Mouse (Mus musculus): ENCODE results near the gene Olfr611. TPM values are rescaled to one million over a fixed set of nuclear protein-coding genes. Genes with fewer than 3 reads are reported as not detected.
"Not testable (repeated sequence)": the region's sequence is repeated elsewhere in the genome, so short reads cannot be mapped to it uniquely, and the experiment has no call there.

Gene Olfr611
- total RNA-seq (2021) = not detected
- long read RNA-seq, experiment 1 = 0 reads
- long read RNA-seq, experiment 2 = 0 reads

GRCm38 (mm10) chr7:103520746-103521145 lies at the start of gene Olfr611:
TSS of gene Olfr611 (minus strand) at chr7:103520846.
- DNase-seq (ENCODE audit: low spot score in 2 of 2) = not testable (repeated sequence)

- DNase-seq (ENCODE audit: low spot score in 2 of 2) = no peak
Measured at GRCm38 (mm10) chr7:103569043-103569442, 48.4 kb upstream of the Olfr611 start, which contains the start of gene Olfr616. TSS of gene Olfr616 (minus strand) at chr7:103569143.

GRCm38 (mm10) chr7:103555779-103556178 lies 35.1 kb upstream of the Olfr611 start, which contains the start of gene Olfr615:
TSS of gene Olfr615 (plus strand) at chr7:103556079.
- no peak for DNase-seq (ENCODE audit: low spot score in 2 of 2)

GRCm38 (mm10) chr7:103547774-103548173 lies 27.1 kb upstream of the Olfr611 start, which contains the start of gene Olfr613:
TSS of gene Olfr613 (plus strand) at chr7:103548074.
- DNase-seq (ENCODE audit: low spot score in 2 of 2) = no peak

GRCm38 (mm10) chr7:103542617-103543016 lies 22.0 kb upstream of the Olfr611 start, which contains the start of gene Olfr612:
TSS of gene Olfr612 (minus strand) at chr7:103542717.
- not testable (repeated sequence) for DNase-seq (ENCODE audit: low spot score in 2 of 2)

- DNase-seq (ENCODE audit: low spot score in 2 of 2) = no peak
Measured at GRCm38 (mm10) chr7:103512022-103512421, 8.6 kb downstream of the Olfr611 start, which contains the start of gene Olfr610. TSS of gene Olfr610 (minus strand) at chr7:103512122.

GRCm38 (mm10) chr7:103497962-103498361 lies 22.7 kb downstream of the Olfr611 start, which contains the start of gene Olfr609:
TSS of gene Olfr609 (minus strand) at chr7:103498062.
- DNase-seq (ENCODE audit: low spot score in 2 of 2) = no peak

- DNase-seq (ENCODE audit: low spot score in 2 of 2) = not testable (repeated sequence)
Measured at GRCm38 (mm10) chr7:103477106-103477505, 43.5 kb downstream of the Olfr611 start.

- DNase-seq (ENCODE audit: low spot score in 2 of 2) = no peak
Measured at GRCm38 (mm10) chr7:103469577-103469976, 51.1 kb downstream of the Olfr611 start, which contains the start of gene Olfr608. TSS of gene Olfr608 (plus strand) at chr7:103469877.

Other genes with a start within 250 kb of the Olfr611 start
- gene Olfr596, start 215.2 kb downstream of the Olfr611 start, total RNA-seq (2021) = not detected
- not detected for gene Olfr597, start 204.5 kb downstream of the Olfr611 start, total RNA-seq (2021)
- gene Olfr598, start 197.3 kb downstream of the Olfr611 start, total RNA-seq (2021) = not detected
- gene Olfr599, start 184.9 kb downstream of the Olfr611 start, total RNA-seq (2021) = not detected
- not detected for gene Olfr600, start 171.2 kb downstream of the Olfr611 start, total RNA-seq (2021)
- gene Olfr601, start 158.2 kb downstream of the Olfr611 start, total RNA-seq (2021) = not detected
- not detected for gene Olfr603, start 134.7 kb downstream of the Olfr611 start, total RNA-seq (2021)
- not detected for gene Usp17lc, start 105.8 kb downstream of the Olfr611 start, total RNA-seq (2021)
- not detected for gene Olfr605, start 75.4 kb downstream of the Olfr611 start, total RNA-seq (2021)
- not detected for gene Olfr606, start 71.8 kb downstream of the Olfr611 start, total RNA-seq (2021)
- not detected for gene Olfr607, start 56.7 kb downstream of the Olfr611 start, total RNA-seq (2021)
- not detected for gene Olfr608, start 51.0 kb downstream of the Olfr611 start, total RNA-seq (2021)
- gene Olfr609, start 22.8 kb downstream of the Olfr611 start, total RNA-seq (2021) = not detected
- gene Olfr610, start 8.7 kb downstream of the Olfr611 start, total RNA-seq (2021) = not detected
- gene Olfr612, start 21.9 kb upstream of the Olfr611 start, total RNA-seq (2021) = not detected
- not detected for gene Olfr613, start 27.2 kb upstream of the Olfr611 start, total RNA-seq (2021)
- not detected for gene Olfr615, start 35.2 kb upstream of the Olfr611 start, total RNA-seq (2021)
- not detected for gene Olfr616, start 48.3 kb upstream of the Olfr611 start, total RNA-seq (2021)
- gene Olfr617, start 52.2 kb upstream of the Olfr611 start, total RNA-seq (2021) = not detected
- gene Olfr618, start 69.3 kb upstream of the Olfr611 start, total RNA-seq (2021) = not detected
- not detected for gene Olfr619, start 79.7 kb upstream of the Olfr611 start, total RNA-seq (2021)
- not detected for gene Olfr620, start 91.7 kb upstream of the Olfr611 start, total RNA-seq (2021)
- not detected for gene Olfr622, start 121.9 kb upstream of the Olfr611 start, total RNA-seq (2021)
- not detected for gene Olfr623, start 142.9 kb upstream of the Olfr611 start, total RNA-seq (2021)
- under 1 TPM in 1 of 2 experiments, not detected in 1; 0.07 TPM for gene Olfr624, start 150.3 kb upstream of the Olfr611 start, total RNA-seq (2021)
- gene Olfr625-ps1, start 161.9 kb upstream of the Olfr611 start, total RNA-seq (2021) = not detected
- gene Olfr243, start 193.8 kb upstream of the Olfr611 start, total RNA-seq (2021) = not detected
- gene Olfr628, start 209.5 kb upstream of the Olfr611 start, total RNA-seq (2021) = not detected
- not detected for gene Olfr629, start 224.1 kb upstream of the Olfr611 start, total RNA-seq (2021)
- gene Olfr630, start 236.5 kb upstream of the Olfr611 start, total RNA-seq (2021) = not detected